Comparison of ENCODE assay signal across 9 mouse cellular contexts in genomic region chr13:54797356-54797755, GRCm38 (mm10). TPM values are rescaled to one million over a fixed set of nuclear protein-coding genes. Genes with fewer than 3 reads are reported as not detected.
A peak's percentile ranks its signal among the peaks of the same experiment; 100 is the strongest.
DNase-seq lines count a peak whose midpoint lies in the region; ATAC-seq and TF ChIP-seq lines count a peak whose summit lies in the region.
"Had no signal": no experiment of that assay in that cellular context is flagged by ENCODE, and none has a peak within 500 bp of the region (broad histone marks: within the 10 kb centered on the region; RNA-seq: fewer than 3 reads in every experiment).

No protein-coding gene starts in this region.

- H3K27me3 ChIP-seq in liver, embryonic 14.5 days (ENCODE audit: control insufficient read depth, insufficient read depth, low read length): no peaks in the 10 kb centered on the region
- H3K27me3 ChIP-seq in liver, embryonic 11.5 days (replicated peaks; ENCODE audit: control insufficient read depth, insufficient read depth, low read length): peaks cover 2% of the 10 kb centered on the region
- no peaks in the 10 kb centered on the region for H3K27me3 ChIP-seq in Patski
- H3K27me3 ChIP-seq in hindbrain, postnatal 0 days (ENCODE audit: insufficient read depth, low read length): no peaks in the 10 kb centered on the region
- H3K27me3 ChIP-seq in midbrain, postnatal 0 days (ENCODE audit: insufficient read depth, low read length): no peaks in the 10 kb centered on the region
- peaks cover 15% of the 10 kb centered on the region; the same call in 1 of the 2 replicates for H3K27me3 ChIP-seq in forebrain, embryonic 13.5 days

- in situ Hi-C loops in Patski (cut with MboI; ENCODE audit: low pct_unique_long_range_greater_than_20kb): loop anchor here (5.0 kb wide), 3 partner anchors 90 to 380 kb away; no protein-coding TSS in a partner anchor

- POLR2A ChIA-PET in Patski (lab: Charles Lee): no interaction called here

- TF ChIP-seq EP300 in liver, embryonic 14.5 days (IDR thresholded peaks at IDR 0.05; ENCODE audit: low read depth): no peak

- H3K4me1 ChIP-seq in liver, embryonic 14.5 days (replicated peaks; ENCODE audit: control insufficient read depth in 2 of 2, insufficient read depth in 2 of 2, low read length in 1 of 2): no peaks in the 10 kb centered on the region
- H3K4me1 ChIP-seq in liver, embryonic 11.5 days (replicated peaks; ENCODE audit: control insufficient read depth, insufficient read depth, low read length): no peaks in the 10 kb centered on the region
- 0 out of 2 replicates have a peak, but pooled peaks cover 3% of the 10 kb centered on the region for H3K4me1 ChIP-seq in hindbrain, postnatal 0 days (ENCODE audit: insufficient read depth, low read length)
- no peaks in the 10 kb centered on the region for H3K4me1 ChIP-seq in midbrain, postnatal 0 days (ENCODE audit: insufficient read depth, low read length)
- 0 out of 2 replicates have a peak, but pooled peaks cover 2% of the 10 kb centered on the region for H3K4me1 ChIP-seq in forebrain, embryonic 13.5 days

- no peak overlapping the region for H3K4me3 ChIP-seq in liver, embryonic 14.5 days (ENCODE audit: insufficient read depth in 1 of 2, low read depth in 2 of 2, low read length in 2 of 2)
- H3K4me3 ChIP-seq in liver, embryonic 11.5 days (ENCODE audit: low read depth, low read length): no peak overlapping the region
- H3K4me3 ChIP-seq in hindbrain, postnatal 0 days (ENCODE audit: low read length): no peak overlapping the region
- H3K4me3 ChIP-seq in midbrain, postnatal 0 days (ENCODE audit: low read depth, low read length): no peak overlapping the region
- no peak overlapping the region for H3K4me3 ChIP-seq in forebrain, embryonic 13.5 days

- ATAC-seq in cerebellum, adult (ENCODE audit: insufficient number of reproducible peaks, low FRiP score, low TSS enrichment): no peak
- no peak for ATAC-seq in liver, embryonic 14.5 days (ENCODE audit: insufficient read depth)
- no peak for ATAC-seq in liver, embryonic 11.5 days (replicated peaks; ENCODE audit: low FRiP score)
- peak; percentile 19 for ATAC-seq in Patski
- ATAC-seq in hindbrain, postnatal 0 days: no peak; the same call in 1 of the 2 replicates
- ATAC-seq in midbrain, postnatal 0 days (ENCODE audit: low FRiP score): no peak
- ATAC-seq in forebrain, embryonic 13.5 days: no peak

- peak; percentile 63 for DNase-seq in cerebellum, adult 9-11 months
- no peak for DNase-seq in liver, embryonic 14.5 days (ENCODE audit: low read depth in 3 of 3, low spot score in 3 of 3)
- DNase-seq in liver, embryonic 11.5 days (ENCODE audit: low spot score): no peak
- no peak for DNase-seq in Patski (ENCODE audit: low read depth, low spot score)
- DNase-seq in hindbrain, postnatal 0 days (ENCODE audit: low spot score): peak; percentile 73
- DNase-seq in midbrain, postnatal 0 days (ENCODE audit: low spot score): peak; percentile 69

- peak; percentile 91 for TF ChIP-seq CTCF in liver, embryonic 14.5 days (IDR thresholded peaks at IDR 0.05; ENCODE audit: low read depth)
- no peak for TF ChIP-seq CTCF in Patski (IDR thresholded peaks at IDR 0.05)
- peak; percentile 99 for TF ChIP-seq CTCF in hindbrain, postnatal 0 days (IDR thresholded peaks at IDR 0.05; ENCODE audit: low read depth)
- TF ChIP-seq CTCF in midbrain, postnatal 0 days (IDR thresholded peaks at IDR 0.05): peak; percentile 97

- H3K4me2 ChIP-seq in liver, embryonic 14.5 days (ENCODE audit: low read depth): no peak overlapping the region
- no peak overlapping the region for H3K4me2 ChIP-seq in liver, embryonic 11.5 days
- H3K4me2 ChIP-seq in hindbrain, postnatal 0 days (ENCODE audit: low read depth, low read length): no peak overlapping the region
- H3K4me2 ChIP-seq in midbrain, postnatal 0 days (ENCODE audit: low read depth, low read length, poor library complexity, severe bottlenecking): no peak overlapping the region
- H3K4me2 ChIP-seq in forebrain, embryonic 13.5 days: no peak overlapping the region

- CTCF ChIA-PET in Patski (lab: Charles Lee): no interaction called here

- H3K9ac ChIP-seq in liver, embryonic 14.5 days (replicated peaks): no peak overlapping the region
- no peak overlapping the region for H3K9ac ChIP-seq in liver, embryonic 11.5 days (ENCODE audit: low read depth, low read length)
- H3K9ac ChIP-seq in hindbrain, postnatal 0 days (replicated peaks; ENCODE audit: low read length): no peak overlapping the region
- H3K9ac ChIP-seq in midbrain, postnatal 0 days (replicated peaks; ENCODE audit: low read length, poor library complexity, severe bottlenecking): no peak overlapping the region
- H3K9ac ChIP-seq in forebrain, embryonic 13.5 days: no peak overlapping the region

- H3K27ac ChIP-seq in liver, embryonic 14.5 days: no peak overlapping the region
- H3K27ac ChIP-seq in liver, embryonic 11.5 days (ENCODE audit: low read depth, low read length): no peak overlapping the region
- H3K27ac ChIP-seq in hindbrain, postnatal 0 days: no peak overlapping the region
- H3K27ac ChIP-seq in midbrain, postnatal 0 days (ENCODE audit: low read depth, low read length): no peak overlapping the region
- H3K27ac ChIP-seq in forebrain, embryonic 13.5 days: no peak overlapping the region

- H3K36me3 ChIP-seq in liver, embryonic 14.5 days (replicated peaks; ENCODE audit: control insufficient read depth, insufficient read depth, low read depth): no peaks in the 10 kb centered on the region
- no peaks in the 10 kb centered on the region for H3K36me3 ChIP-seq in liver, embryonic 11.5 days (ENCODE audit: control insufficient read depth, insufficient read depth, low read length)
- no peaks in the 10 kb centered on the region for H3K36me3 ChIP-seq in hindbrain, postnatal 0 days (ENCODE audit: insufficient read depth, low read length)
- no peaks in the 10 kb centered on the region; the same call in 1 of the 2 replicates for H3K36me3 ChIP-seq in midbrain, postnatal 0 days (ENCODE audit: insufficient read depth, low read length)
- H3K36me3 ChIP-seq in forebrain, embryonic 13.5 days (ENCODE audit: poor library complexity, severe bottlenecking): no peaks in the 10 kb centered on the region

- 37% methylated on average over 4 of the region's 4 CpGs for WGBS in liver, embryonic 14.5 days (ENCODE audit: insufficient replicate concordance)
- 44% methylated on average over 4 of the region's 4 CpGs for WGBS in liver, embryonic 11.5 days
- WGBS in hindbrain, postnatal 0 days: 36% methylated on average over 4 of the region's 4 CpGs
- WGBS in midbrain, postnatal 0 days: 44% methylated on average over 4 of the region's 4 CpGs
- 37% methylated on average over 4 of the region's 4 CpGs for WGBS in forebrain, embryonic 13.5 days

- no peaks in the 10 kb centered on the region for H3K9me3 ChIP-seq in liver, embryonic 14.5 days (ENCODE audit: control insufficient read depth, low read length)
- H3K9me3 ChIP-seq in liver, embryonic 11.5 days (ENCODE audit: control insufficient read depth, low read length): no peaks in the 10 kb centered on the region
- no peaks in the 10 kb centered on the region for H3K9me3 ChIP-seq in hindbrain, postnatal 0 days (ENCODE audit: low read length)
- H3K9me3 ChIP-seq in midbrain, postnatal 0 days (ENCODE audit: low read length): no peaks in the 10 kb centered on the region
- H3K9me3 ChIP-seq in forebrain, embryonic 13.5 days (replicated peaks): no peaks in the 10 kb centered on the region

RNA-seq across cellular contexts. Expression of gene Tspan17, which starts 8.2 kb away (rescaled TPM):
- 0.28 and 0.47 TPM in 2 replicates for polyA plus RNA-seq in liver, embryonic 14.5 days (2012; rRNA removed)
- 0.58 and 0.99 TPM in 2 replicates for polyA plus RNA-seq in liver, embryonic 14.5 days (2014; fragmentation: Nextera tagmentation; extraction: Ambion mirVana)
- polyA plus RNA-seq in liver, embryonic 11.5 days (2014; fragmentation: Nextera tagmentation; extraction: Ambion mirVana): 2.3 and 2.6 TPM in 2 replicates
- polyA plus RNA-seq in Patski (2021): 35.3 TPM
- total RNA-seq in hindbrain, postnatal 0 days (2014; rRNA removed): 53.2 and 60.5 TPM in 2 replicates
- polyA plus RNA-seq in hindbrain, postnatal 0 days (2015; fragmentation: Nextera tagmentation; extraction: Ambion mirVana): 143 and 153 TPM in 2 replicates
- total RNA-seq in midbrain, postnatal 0 days (2014; rRNA removed): 43.4 and 58.1 TPM in 2 replicates
- polyA plus RNA-seq in midbrain, postnatal 0 days (2015; fragmentation: Nextera tagmentation; extraction: Ambion mirVana): 100 and 115 TPM in 2 replicates
- polyA plus RNA-seq in forebrain, embryonic 13.5 days (2015; fragmentation: Nextera tagmentation; extraction: Ambion mirVana): 11.9 and 15.0 TPM in 2 replicates

RNA-seq across cellular contexts. Expression of gene Eif4e1b, which starts 13.6 kb away (rescaled TPM):
- not detected in 2 replicates for polyA plus RNA-seq in liver, embryonic 14.5 days (2012; rRNA removed)
- polyA plus RNA-seq in liver, embryonic 14.5 days (2014; fragmentation: Nextera tagmentation; extraction: Ambion mirVana): not detected in 2 replicates
- not detected in 2 replicates for polyA plus RNA-seq in liver, embryonic 11.5 days (2014; fragmentation: Nextera tagmentation; extraction: Ambion mirVana)
- polyA plus RNA-seq in Patski (2021): not detected
- total RNA-seq in hindbrain, postnatal 0 days (2014; rRNA removed): not detected in 2 replicates
- not detected in 2 replicates for polyA plus RNA-seq in hindbrain, postnatal 0 days (2015; fragmentation: Nextera tagmentation; extraction: Ambion mirVana)
- not detected in 2 replicates for total RNA-seq in midbrain, postnatal 0 days (2014; rRNA removed)
- polyA plus RNA-seq in midbrain, postnatal 0 days (2015; fragmentation: Nextera tagmentation; extraction: Ambion mirVana): not detected in 2 replicates
- not detected in 2 replicates for polyA plus RNA-seq in forebrain, embryonic 13.5 days (2015; fragmentation: Nextera tagmentation; extraction: Ambion mirVana)
- total RNA-seq: heart, postnatal 14 days had no signal

RNA-seq across cellular contexts. Expression of gene Sncb, which starts 31.0 kb away (rescaled TPM):
- polyA plus RNA-seq in liver, embryonic 14.5 days (2012; rRNA removed): 0.02 and 0.06 TPM in 2 replicates
- not detected in 2 replicates for polyA plus RNA-seq in liver, embryonic 14.5 days (2014; fragmentation: Nextera tagmentation; extraction: Ambion mirVana)
- polyA plus RNA-seq in liver, embryonic 11.5 days (2014; fragmentation: Nextera tagmentation; extraction: Ambion mirVana): not detected in 2 replicates
- not detected for polyA plus RNA-seq in Patski (2021)
- 96.8 and 111 TPM in 2 replicates for total RNA-seq in hindbrain, postnatal 0 days (2014; rRNA removed)
- polyA plus RNA-seq in hindbrain, postnatal 0 days (2015; fragmentation: Nextera tagmentation; extraction: Ambion mirVana): 202 and 222 TPM in 2 replicates
- total RNA-seq in midbrain, postnatal 0 days (2014; rRNA removed): 84.6 and 90.6 TPM in 2 replicates
- polyA plus RNA-seq in midbrain, postnatal 0 days (2015; fragmentation: Nextera tagmentation; extraction: Ambion mirVana): 213 and 233 TPM in 2 replicates
- polyA plus RNA-seq in forebrain, embryonic 13.5 days (2015; fragmentation: Nextera tagmentation; extraction: Ambion mirVana): 9.1 and 10.6 TPM in 2 replicates
- total RNA-seq: heart, postnatal 14 days had no signal

RNA-seq across cellular contexts. Expression of gene Gprin1, which starts 47.7 kb away (rescaled TPM):
- polyA plus RNA-seq in liver, embryonic 14.5 days (2012; rRNA removed): 0.01 and 0.05 TPM in 2 replicates
- polyA plus RNA-seq in liver, embryonic 14.5 days (2014; fragmentation: Nextera tagmentation; extraction: Ambion mirVana): 0.03 TPM in 1 of 2 replicates, not detected in the other
- polyA plus RNA-seq in liver, embryonic 11.5 days (2014; fragmentation: Nextera tagmentation; extraction: Ambion mirVana): 0.29 and 0.30 TPM in 2 replicates
- polyA plus RNA-seq in Patski (2021): 0.17 TPM
- 146 and 153 TPM in 2 replicates for total RNA-seq in hindbrain, postnatal 0 days (2014; rRNA removed)
- 18.3 and 19.9 TPM in 2 replicates for polyA plus RNA-seq in hindbrain, postnatal 0 days (2015; fragmentation: Nextera tagmentation; extraction: Ambion mirVana)
- 167 and 170 TPM in 2 replicates for total RNA-seq in midbrain, postnatal 0 days (2014; rRNA removed)
- 21.7 and 23.0 TPM in 2 replicates for polyA plus RNA-seq in midbrain, postnatal 0 days (2015; fragmentation: Nextera tagmentation; extraction: Ambion mirVana)
- 3.5 TPM in 2 replicates for polyA plus RNA-seq in forebrain, embryonic 13.5 days (2015; fragmentation: Nextera tagmentation; extraction: Ambion mirVana)
- total RNA-seq: heart, postnatal 14 days had no signal

Comparison
In these comparisons a context has a peak if more than half of its experiments do, and no peak if none do; other contexts are left out.
1. DNase-seq: peak in cerebellum, adult 9-11 months (single experiment), hindbrain, postnatal 0 days (single experiment) and midbrain, postnatal 0 days (single experiment); none in liver, embryonic 14.5 days (0 of 3), liver, embryonic 11.5 days (single experiment) and Patski (single experiment).
2. RNA of gene Sncb, which starts 31.0 kb away (polyA plus RNA-seq): 202 to 222 TPM in hindbrain, postnatal 0 days and 213 to 233 TPM in midbrain, postnatal 0 days; 9.1 to 10.6 TPM in forebrain, embryonic 13.5 days, not detected in liver, embryonic 11.5 days, not detected in Patski (single experiment) and 0.02 to 0.06 TPM in liver, embryonic 14.5 days; every median in the first group is over 10 times any median in the second.